21 mouse cellular contexts compared by ENCODE assay signal in genomic region chr8:10489738-10490419, GRCm38 (mm10).
DNase-seq lines count a peak whose midpoint lies in the region; ATAC-seq lines count a peak whose summit lies in the region.
"Had no signal": no experiment of that assay in that cellular context is flagged by ENCODE, and none has a peak within 500 bp of the region (broad histone marks: within the 10 kb centered on the region; RNA-seq: fewer than 3 reads in every experiment).

No protein-coding gene starts in this region.

- 68% methylated on average over 10 of the region's 10 CpGs for WGBS in forebrain, embryonic 15.5 days
- WGBS in forebrain, embryonic 12.5 days, result 93% methylated on average over 10 of the region's 10 CpGs
- WGBS in forebrain, embryonic 16.5 days, result 60% methylated on average over 10 of the region's 10 CpGs

- H3K4me1 ChIP-seq in forebrain, embryonic 15.5 days, result peaks cover 19% of the 10 kb centered on the region
- no peaks in the 10 kb centered on the region for H3K4me1 ChIP-seq in forebrain, embryonic 12.5 days
- peaks cover 13% of the 10 kb centered on the region for H3K4me1 ChIP-seq in forebrain, embryonic 16.5 days (replicated peaks; ENCODE audit: control insufficient read depth, insufficient read depth, low read length)
- H3K4me1 ChIP-seq: heart, embryonic 15.5 days; limb, embryonic 12.5 days; liver, embryonic 12.5 days; megakaryocyte, embryonic 14.5 days had no signal

- H3K27me3 ChIP-seq in forebrain, embryonic 15.5 days, result no peaks in the 10 kb centered on the region
- H3K27me3 ChIP-seq in forebrain, embryonic 12.5 days, result no peaks in the 10 kb centered on the region
- H3K27me3 ChIP-seq in forebrain, embryonic 16.5 days (replicated peaks; ENCODE audit: control insufficient read depth, insufficient read depth, low read length), result no peaks in the 10 kb centered on the region
- H3K27me3 ChIP-seq: heart, embryonic 15.5 days; limb, embryonic 12.5 days; liver, embryonic 12.5 days; megakaryocyte, embryonic 14.5 days had no signal

- no peaks in the 10 kb centered on the region for H3K36me3 ChIP-seq in forebrain, embryonic 15.5 days
- no peaks in the 10 kb centered on the region for H3K36me3 ChIP-seq in forebrain, embryonic 12.5 days (replicated peaks)
- no peaks in the 10 kb centered on the region for H3K36me3 ChIP-seq in forebrain, embryonic 16.5 days (ENCODE audit: control insufficient read depth, insufficient read depth)
- H3K36me3 ChIP-seq: heart, embryonic 15.5 days; limb, embryonic 12.5 days; liver, embryonic 12.5 days had no signal

- H3K4me2 ChIP-seq in forebrain, embryonic 15.5 days (replicated peaks), result no peak overlapping the region
- H3K4me2 ChIP-seq in forebrain, embryonic 12.5 days, result no peak overlapping the region
- H3K4me2 ChIP-seq in forebrain, embryonic 16.5 days (ENCODE audit: low read length), result no peak overlapping the region
- H3K4me2 ChIP-seq: heart, embryonic 15.5 days; limb, embryonic 12.5 days; liver, embryonic 12.5 days had no signal

- no peak overlapping the region for H3K4me3 ChIP-seq in forebrain, embryonic 15.5 days
- no peak overlapping the region for H3K4me3 ChIP-seq in forebrain, embryonic 12.5 days (replicated peaks)
- H3K4me3 ChIP-seq in forebrain, embryonic 16.5 days (replicated peaks; ENCODE audit: low read length), result no peak overlapping the region
- H3K4me3 ChIP-seq: heart, embryonic 15.5 days; left cerebral cortex, adult 2 months; limb, embryonic 12.5 days; liver, embryonic 12.5 days; megakaryocyte, embryonic 14.5 days; myocyte had no signal

- DNase-seq in left cerebral cortex, postnatal 14 days (ENCODE audit: low spot score in 2 of 2), result peak; percentile 17 to 21
- no peak for DNase-seq in left cerebral cortex, adult 11 months (ENCODE audit: low spot score)
- peak; percentile 44 for DNase-seq in brain, adult 2 months (ENCODE audit: low read depth, low spot score)
- DNase-seq: B cell, adult 2 months; cerebellum, adult 11 months; cerebellum, postnatal 36 days; gastrocnemius, postnatal 10 days; heart, postnatal 4 days; kidney, adult 8-10 months; kidney, postnatal 14 days; lung, adult 2 months had no signal

- no peak overlapping the region for H3K9ac ChIP-seq in forebrain, embryonic 15.5 days (replicated peaks)
- no peak overlapping the region for H3K9ac ChIP-seq in forebrain, embryonic 12.5 days
- no peak overlapping the region for H3K9ac ChIP-seq in forebrain, embryonic 16.5 days (replicated peaks; ENCODE audit: low read depth, low read length)
- H3K9ac ChIP-seq: heart, embryonic 15.5 days; limb, embryonic 12.5 days; liver, embryonic 12.5 days had no signal

- intact Hi-C loops in left cerebral cortex, postnatal 14 days (cut with DNase I), result no loop called here

- ATAC-seq in forebrain, embryonic 15.5 days (replicated peaks), result peak; percentile 61; the same call in 1 of the 2 replicates
- no peak for ATAC-seq in forebrain, embryonic 12.5 days (ENCODE audit: low FRiP score)
- peak; percentile 83 for ATAC-seq in forebrain, embryonic 16.5 days
- ATAC-seq in monocyte, adult 5-6 weeks (replicated peaks; ENCODE audit: insufficient number of reproducible peaks, low FRiP score, low TSS enrichment, poor library complexity, severe bottlenecking), result no peak
- ATAC-seq: liver, embryonic 12.5 days had no signal

- H3K9me3 ChIP-seq in forebrain, embryonic 15.5 days, result no peaks in the 10 kb centered on the region
- H3K9me3 ChIP-seq in forebrain, embryonic 12.5 days, result no peaks in the 10 kb centered on the region
- no peaks in the 10 kb centered on the region for H3K9me3 ChIP-seq in forebrain, embryonic 16.5 days (ENCODE audit: control insufficient read depth, low read length)
- H3K9me3 ChIP-seq: heart, embryonic 15.5 days; limb, embryonic 12.5 days; liver, embryonic 12.5 days; megakaryocyte, embryonic 14.5 days had no signal

- H3K27ac ChIP-seq in forebrain, embryonic 15.5 days (replicated peaks), result peak overlapping the region; percentile 69
- H3K27ac ChIP-seq in forebrain, embryonic 12.5 days, result no peak overlapping the region
- peak overlapping the region; percentile 46 for H3K27ac ChIP-seq in forebrain, embryonic 16.5 days (ENCODE audit: low read length)
- H3K27ac ChIP-seq: heart, embryonic 15.5 days; left cerebral cortex, adult 2 months; limb, embryonic 12.5 days; liver, embryonic 12.5 days had no signal

Comparison
In these comparisons a context has a peak if more than half of its experiments do, and no peak if none do; other contexts are left out.
1. ATAC-seq: peak in forebrain, embryonic 15.5 days (single experiment) and forebrain, embryonic 16.5 days (single experiment); none in forebrain, embryonic 12.5 days (single experiment) and monocyte, adult 5-6 weeks (single experiment).